Mouse (Mus musculus): ENCODE data around the gene Fam181b.

- TF ChIP-seq CTCF (IDR thresholded peaks at IDR 0.05; ENCODE audit: low read depth, low read length) = no peak
- TF ChIP-seq POLR2A (IDR thresholded peaks at IDR 0.05; ENCODE audit: borderline replicate concordance, low read depth, low read length) = no peak
Observed at GRCm38 (mm10) chr7:93123936-93124335, 44.3 kb downstream of the Fam181b start.
